Mouse (Mus musculus) lung, postnatal 0 days (tissue): ENCODE measurements around the gene Fcf1.

ENCODE experiments used
- CTCF ChIP-seq: IDR thresholded peaks from 2 replicates; pipeline ENCODE4 v1.5.1; 2016; ENCODE audit warnings: antibody characterized with exemption, mild to moderate bottlenecking
- EP300 ChIP-seq: IDR thresholded peaks from 2 replicates; pipeline ENCODE4 v1.6.1; 2016; ENCODE audit warnings: antibody characterized with exemption, mild to moderate bottlenecking, control low read depth

DNA sequence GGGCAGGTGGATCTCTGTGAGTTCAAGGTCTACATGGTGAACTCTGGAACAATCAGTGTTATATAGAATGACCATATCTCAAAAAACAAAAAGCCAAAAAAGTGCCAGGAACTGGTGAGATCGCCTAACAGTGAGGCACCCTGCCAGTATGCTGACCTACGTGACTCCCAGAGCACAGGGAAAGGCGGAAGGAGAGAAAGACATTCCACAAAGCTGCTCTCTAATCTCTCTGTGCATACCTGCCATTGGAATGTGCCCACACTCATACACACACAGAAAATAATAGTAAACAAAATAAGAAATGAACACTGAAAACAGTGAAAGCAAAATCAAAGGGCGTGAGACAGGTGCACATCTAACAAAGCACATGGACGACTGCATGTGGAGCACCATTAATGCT is 35.4 kb upstream of the Fcf1 start:
- TF ChIP-seq CTCF (no peak), EP300 (no peak)
